Mouse (Mus musculus): Measurements from ENCODE around the gene Ide. TPM values are rescaled to one million over a fixed set of nuclear protein-coding genes. Genes with fewer than 3 reads are reported as not detected.

Gene Ide
- polyA plus RNA-seq, 1 experiment = 24.7 TPM

DNA sequence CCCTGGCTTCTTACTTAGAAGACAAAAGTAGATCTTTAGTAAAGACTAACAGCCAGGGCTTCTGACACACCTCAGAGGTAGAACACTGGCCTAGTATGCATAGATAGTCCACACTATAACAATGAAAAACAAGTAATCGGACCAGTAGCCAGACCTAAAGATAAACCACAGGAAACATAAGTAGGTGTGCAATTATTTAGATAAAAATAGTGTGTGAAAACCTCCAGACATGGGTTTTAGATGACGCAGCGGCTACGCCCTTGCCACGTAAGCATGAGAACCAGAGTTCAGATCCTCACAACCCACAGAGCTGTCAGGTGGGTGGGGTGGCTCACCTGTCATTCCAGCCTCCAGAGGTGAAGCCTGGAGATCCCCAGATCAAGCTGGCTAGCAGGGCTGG, 4.3 kb downstream of the Ide start:
- no peak for DNase-seq (ENCODE audit: low read depth)
- TF ChIP-seq CTCF (IDR thresholded peaks at IDR 0.05; ENCODE audit: borderline replicate concordance, extremely low read depth, insufficient read depth, insufficient read length) (no peak), POLR2A (IDR thresholded peaks at IDR 0.05; ENCODE audit: borderline replicate concordance, extremely low read depth, insufficient read depth, insufficient read length, poor library complexity, severe bottlenecking) (no peak)

GRCm38 (mm10) chr19:37332726-37333125, 4.9 kb downstream of the Ide start:
- DNase-seq (ENCODE audit: low read depth) = no peak
- TF ChIP-seq POLR2A (IDR thresholded peaks at IDR 0.05; ENCODE audit: borderline replicate concordance, extremely low read depth, insufficient read depth, insufficient read length, poor library complexity, severe bottlenecking) (no peak), CTCF (IDR thresholded peaks at IDR 0.05; ENCODE audit: borderline replicate concordance, extremely low read depth, insufficient read depth, insufficient read length) (no peak)

DNA sequence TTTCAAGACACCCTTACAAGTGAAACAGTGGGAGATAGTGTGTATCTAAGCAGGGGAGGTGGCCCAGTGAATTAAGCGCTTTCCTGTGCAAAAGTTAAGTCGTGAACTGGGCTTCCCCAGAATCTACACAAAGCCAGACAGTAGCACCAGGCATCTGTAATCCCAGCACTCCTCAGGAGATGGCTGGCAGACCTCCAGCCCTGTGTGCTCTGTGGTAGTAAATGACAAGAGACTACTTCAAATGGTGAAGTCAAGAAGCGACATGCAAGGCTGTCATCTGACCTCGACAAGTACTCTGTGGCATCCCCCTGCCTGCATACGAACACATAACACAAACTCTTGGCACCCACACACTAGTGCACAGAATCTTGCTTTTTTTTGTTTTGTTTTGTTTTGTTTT, 10.4 kb downstream of the Ide start:
- no peak for TF ChIP-seq CTCF (IDR thresholded peaks at IDR 0.05; ENCODE audit: borderline replicate concordance, extremely low read depth, insufficient read depth, insufficient read length)
- TF ChIP-seq POLR2A (IDR thresholded peaks at IDR 0.05; ENCODE audit: borderline replicate concordance, extremely low read depth, insufficient read depth, insufficient read length, poor library complexity, severe bottlenecking) = no peak
- DNase-seq (ENCODE audit: low read depth) = peak; percentile 43

GRCm38 (mm10) chr19:37323566-37323965, 14.1 kb downstream of the Ide start:
- TF ChIP-seq CTCF (IDR thresholded peaks at IDR 0.05; ENCODE audit: borderline replicate concordance, extremely low read depth, insufficient read depth, insufficient read length) (no peak), POLR2A (IDR thresholded peaks at IDR 0.05; ENCODE audit: borderline replicate concordance, extremely low read depth, insufficient read depth, insufficient read length, poor library complexity, severe bottlenecking) (no peak)
- DNase-seq (ENCODE audit: low read depth) = no peak

GRCm38 (mm10) chr19:37320802-37321619, 16.6 kb downstream of the Ide start:
- DNase-seq (ENCODE audit: low read depth) = no peak
- TF ChIP-seq POLR2A (IDR thresholded peaks at IDR 0.05; ENCODE audit: borderline replicate concordance, extremely low read depth, insufficient read depth, insufficient read length, poor library complexity, severe bottlenecking) = no peak
- no peak for TF ChIP-seq CTCF (IDR thresholded peaks at IDR 0.05; ENCODE audit: borderline replicate concordance, extremely low read depth, insufficient read depth, insufficient read length)

DNA sequence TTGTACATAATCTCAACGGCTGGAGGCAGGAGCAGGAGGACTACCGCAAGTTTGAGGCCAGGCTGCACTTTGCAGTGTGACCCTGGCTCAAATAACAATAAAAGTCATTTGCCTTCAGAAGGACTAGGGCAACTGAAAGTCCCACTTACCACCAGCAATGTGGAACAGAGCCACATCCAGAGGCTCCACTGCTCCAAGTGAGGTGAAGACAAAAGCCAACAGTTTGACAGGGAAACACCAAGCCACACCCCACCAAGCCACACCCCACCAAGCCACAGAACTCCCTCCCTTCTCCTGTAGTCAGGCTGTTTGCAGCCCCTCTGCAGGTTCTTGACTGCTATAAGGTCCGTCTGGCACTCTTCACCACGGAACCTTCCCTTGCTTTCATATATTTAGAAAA, 20.3 kb downstream of the Ide start:
- TF ChIP-seq POLR2A (IDR thresholded peaks at IDR 0.05; ENCODE audit: borderline replicate concordance, extremely low read depth, insufficient read depth, insufficient read length, poor library complexity, severe bottlenecking) = no peak
- no peak for DNase-seq (ENCODE audit: low read depth)

DNA sequence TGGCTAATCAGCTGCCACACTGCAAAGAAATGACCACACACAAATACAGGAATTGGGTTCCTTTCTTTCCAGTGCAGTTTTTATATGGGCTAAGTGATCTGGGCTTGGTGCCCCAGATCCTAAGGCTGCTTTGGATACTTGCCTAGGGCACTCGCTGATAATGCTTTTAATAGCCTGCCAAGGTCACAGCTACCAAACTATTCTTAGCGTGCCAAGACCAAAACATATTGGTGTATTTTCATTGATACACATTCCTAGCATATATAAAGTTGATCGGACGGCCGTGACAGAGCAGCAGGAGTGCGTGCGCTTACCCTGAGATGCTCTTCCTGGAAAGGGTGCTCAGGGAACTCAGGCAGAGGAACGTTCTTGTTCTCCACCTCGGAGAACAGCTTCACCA, 22.6 kb downstream of the Ide start:
- TF ChIP-seq POLR2A (IDR thresholded peaks at IDR 0.05; ENCODE audit: borderline replicate concordance, extremely low read depth, insufficient read depth, insufficient read length, poor library complexity, severe bottlenecking) (no peak), CTCF (IDR thresholded peaks at IDR 0.05; ENCODE audit: borderline replicate concordance, extremely low read depth, insufficient read depth, insufficient read length) (no peak)
- peak; percentile 68 for DNase-seq (ENCODE audit: low read depth)

DNA sequence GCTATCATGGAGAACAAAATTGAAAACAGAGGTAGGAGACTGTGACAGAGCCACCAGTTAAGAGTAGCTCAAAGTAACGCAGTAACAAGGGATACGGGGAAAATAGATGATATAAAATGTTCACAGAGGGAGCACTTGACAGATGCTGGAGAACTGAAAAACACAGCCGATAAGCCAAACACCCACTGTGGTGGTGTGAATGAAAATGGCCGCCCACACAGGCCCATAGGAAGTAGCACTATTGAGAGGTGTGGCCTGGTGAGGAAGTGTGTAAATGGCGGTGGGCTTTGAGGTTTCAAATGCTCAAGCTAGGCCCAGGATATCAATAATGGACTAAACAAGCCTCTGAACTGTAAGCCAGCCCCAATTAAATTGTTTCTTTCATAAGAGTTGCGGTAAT, 26.2 kb downstream of the Ide start:
- TF ChIP-seq CTCF (IDR thresholded peaks at IDR 0.05; ENCODE audit: borderline replicate concordance, extremely low read depth, insufficient read depth, insufficient read length) = no peak
- DNase-seq (ENCODE audit: low read depth) = no peak

GRCm38 (mm10) chr19:37310133-37310532, 27.5 kb downstream of the Ide start:
- no peak for TF ChIP-seq POLR2A (IDR thresholded peaks at IDR 0.05; ENCODE audit: borderline replicate concordance, extremely low read depth, insufficient read depth, insufficient read length, poor library complexity, severe bottlenecking)
- TF ChIP-seq CTCF (IDR thresholded peaks at IDR 0.05; ENCODE audit: borderline replicate concordance, extremely low read depth, insufficient read depth, insufficient read length) = no peak
- peak; percentile 29 for DNase-seq (ENCODE audit: low read depth)

DNA sequence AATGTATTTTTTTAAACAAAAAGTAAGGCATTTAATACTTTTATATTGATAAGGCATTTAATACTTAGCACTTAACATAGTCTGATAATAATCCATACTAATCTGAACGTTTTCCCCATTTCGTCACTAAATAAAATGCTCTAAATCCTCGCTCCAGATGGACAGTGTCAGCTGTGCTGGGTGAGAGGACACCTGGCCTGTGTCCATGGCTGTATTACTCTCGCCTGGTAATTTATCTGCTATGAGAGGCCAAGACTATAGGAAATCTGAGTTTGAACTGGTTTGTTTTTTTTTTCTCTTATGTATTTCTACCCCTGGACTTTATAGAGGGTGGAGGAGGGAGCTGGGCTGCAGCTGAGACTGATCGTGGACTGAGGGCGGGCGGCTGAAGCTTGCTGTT, 28.7 kb downstream of the Ide start:
- DNase-seq (ENCODE audit: low read depth) = no peak
- TF ChIP-seq CTCF (IDR thresholded peaks at IDR 0.05; ENCODE audit: borderline replicate concordance, extremely low read depth, insufficient read depth, insufficient read length) = no peak
- TF ChIP-seq POLR2A (IDR thresholded peaks at IDR 0.05; ENCODE audit: borderline replicate concordance, extremely low read depth, insufficient read depth, insufficient read length, poor library complexity, severe bottlenecking) = no peak

DNA sequence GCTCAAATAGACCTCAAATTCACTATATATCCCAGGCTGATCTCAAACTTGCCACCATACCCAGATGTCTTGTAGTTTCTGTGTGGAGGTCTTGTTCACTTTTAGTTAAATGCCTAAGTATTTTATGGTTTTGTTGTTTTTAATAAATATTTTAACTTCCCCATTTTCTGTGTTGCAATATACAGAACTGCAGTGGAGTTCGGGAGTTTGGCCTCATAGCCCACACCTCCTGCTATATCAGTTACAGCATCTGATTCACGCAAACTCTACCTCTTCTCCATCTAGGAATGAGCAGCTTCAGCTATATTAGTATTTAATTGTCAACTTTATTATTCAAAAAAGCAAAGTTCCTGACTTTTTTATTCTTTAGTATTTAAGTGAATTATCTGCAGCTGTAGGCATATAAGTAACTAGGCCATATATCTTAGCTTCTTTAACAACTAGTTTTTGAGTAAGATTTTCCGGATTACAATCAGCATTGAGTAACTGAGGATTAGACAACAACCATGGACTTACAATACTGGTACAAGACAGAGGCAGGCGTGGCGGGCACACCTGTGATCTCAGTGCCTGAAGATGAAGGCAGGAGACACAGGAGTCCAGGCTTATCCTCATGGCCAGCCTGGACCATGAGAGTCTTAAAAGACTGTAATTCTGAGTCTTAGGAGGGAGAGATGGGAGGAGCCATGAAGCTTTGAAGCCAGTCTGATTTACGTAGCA, 29.7 kb downstream of the Ide start:
- DNase-seq (ENCODE audit: low read depth) = no peak
- TF ChIP-seq POLR2A (IDR thresholded peaks at IDR 0.05; ENCODE audit: borderline replicate concordance, extremely low read depth, insufficient read depth, insufficient read length, poor library complexity, severe bottlenecking) (no peak), CTCF (IDR thresholded peaks at IDR 0.05; ENCODE audit: borderline replicate concordance, extremely low read depth, insufficient read depth, insufficient read length) (no peak)

DNA sequence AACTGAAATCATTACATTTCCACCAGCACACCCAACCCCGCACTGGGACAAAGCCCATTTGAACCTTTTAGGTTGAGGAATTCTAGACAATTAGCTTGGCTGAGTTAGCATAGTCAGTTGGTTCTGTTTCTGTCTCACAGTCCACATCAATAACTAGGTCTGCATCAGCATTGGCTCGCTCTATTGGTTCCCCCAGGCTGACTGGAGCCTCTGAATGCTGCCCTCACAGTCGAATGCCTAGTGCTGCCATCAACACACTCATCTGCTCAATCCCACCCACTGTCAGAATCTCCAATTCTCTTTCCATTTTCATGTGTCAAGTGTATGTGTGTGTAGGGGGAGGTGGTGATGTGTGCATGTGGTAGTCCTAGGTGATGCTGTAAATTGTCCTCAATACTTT, 31.5 kb downstream of the Ide start:
- no peak for DNase-seq (ENCODE audit: low read depth)
- no peak for TF ChIP-seq POLR2A (IDR thresholded peaks at IDR 0.05; ENCODE audit: borderline replicate concordance, extremely low read depth, insufficient read depth, insufficient read length, poor library complexity, severe bottlenecking)
- TF ChIP-seq CTCF (IDR thresholded peaks at IDR 0.05; ENCODE audit: borderline replicate concordance, extremely low read depth, insufficient read depth, insufficient read length) = no peak

All from brain, embryonic 14.5 days (tissue).